Mouse (Mus musculus) C2C12 (cell line): ENCODE data around the gene Sp140. TPM values are rescaled to one million over a fixed set of nuclear protein-coding genes. Genes with fewer than 3 reads are reported as not detected.
"Not testable (repeated sequence)": the region's sequence is repeated elsewhere in the genome, so short reads cannot be mapped to it uniquely, and the experiment has no call there.

Source experiments
- H3K27me3 ChIP-seq: one replicate; pipeline ENCODE4 v1.6.1; 2011; ENCODE audit not compliant: control insufficient read depth, insufficient read depth, insufficient read length
- H3K36me3 ChIP-seq: one replicate; pipeline ENCODE4 v1.6.1; 2011; ENCODE audit not compliant: control insufficient read depth, insufficient read depth
- H3K4me3 ChIP-seq: one replicate; pipeline ENCODE4 v1.5.1; 2011; ENCODE audit warnings: mild to moderate bottlenecking, control low read depth; ENCODE audit not compliant: poor library complexity, insufficient read depth, severe bottlenecking
- H3K79me2 ChIP-seq: one replicate; pipeline ENCODE4 v1.6.1; 2011; ENCODE audit not compliant: control insufficient read depth, insufficient read depth
- H3K79me3 ChIP-seq: one replicate; pipeline ENCODE4 v1.6.1; 2011; ENCODE audit warnings: low read depth, control low read depth
- H3ac ChIP-seq: one replicate; pipeline ENCODE3; 2011; ENCODE audit warnings: low read depth; ENCODE audit not compliant: control insufficient read depth, insufficient read length
- CEBPB ChIP-seq: IDR thresholded peaks from one replicate; pipeline ENCODE4 v1.6.1; 2011; ENCODE audit warnings: low read depth, mild to moderate bottlenecking, control low read depth, moderate library complexity
- CTCF ChIP-seq: IDR thresholded peaks from one replicate; pipeline ENCODE4 v1.5.1; 2011; ENCODE audit not compliant: control insufficient read depth, insufficient read depth, insufficient read length
- FOSL1 ChIP-seq: IDR thresholded peaks from one replicate; pipeline ENCODE4 v1.8.0; 2011; ENCODE audit warnings: mild to moderate bottlenecking, low read length; ENCODE audit not compliant: poor library complexity, insufficient read depth, severe bottlenecking
- MAX ChIP-seq: IDR thresholded peaks from one replicate; pipeline ENCODE4 v1.6.1; 2011; ENCODE audit warnings: mild to moderate bottlenecking, control low read depth
- MYOD1 ChIP-seq: IDR thresholded peaks from one replicate; pipeline ENCODE4 v1.6.1; 2011; ENCODE audit warnings: low read depth; ENCODE audit not compliant: control insufficient read depth, insufficient read length
- MYOG ChIP-seq: IDR thresholded peaks from one replicate; pipeline ENCODE4 v1.6.1; 2011; ENCODE audit not compliant: control insufficient read depth, insufficient read length; ENCODE audit errors: extremely low read depth
- USF1 ChIP-seq: IDR thresholded peaks from one replicate; pipeline ENCODE4 v1.6.1; 2011; ENCODE audit warnings: low read depth, mild to moderate bottlenecking, control low read depth, moderate library complexity
- polyA plus RNA-seq: library from polyadenylated mRNA; unstranded; fragments of >200 nt; fragmentation: generic; extraction: Trizol; gene quantifications from one replicate; pipeline ENCODE4 v1.2.1, GENCODE M21; 2012; ENCODE audit warnings: missing spikeins

The Sp140 gene
- polyA plus RNA-seq, 1 experiment = 0.41 TPM

DNA sequence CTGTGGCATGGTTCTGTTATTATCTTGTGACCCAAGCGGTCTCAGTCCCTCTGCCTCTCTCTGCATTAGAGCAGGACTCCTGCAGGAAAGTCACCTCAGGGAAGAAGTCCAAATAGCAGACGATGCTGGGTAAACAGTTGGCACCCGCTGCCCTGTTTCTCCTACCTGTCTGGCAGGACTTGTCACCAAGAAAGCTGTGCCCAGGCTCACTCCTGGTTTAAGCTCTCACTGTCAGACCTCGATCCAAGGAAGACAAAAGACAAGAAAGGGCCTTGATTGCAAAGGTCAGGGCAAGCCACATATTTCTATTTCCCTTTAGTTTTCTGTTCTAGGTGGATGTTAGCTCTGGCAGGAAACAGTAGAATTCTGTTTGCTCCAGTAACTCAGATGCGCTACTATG, 50.3 kb downstream of the Sp140 start:
- H3K79me3 ChIP-seq, H3K79me2 ChIP-seq, H3ac ChIP-seq, H3K36me3 ChIP-seq, H3K4me3 ChIP-seq, H3K27me3 ChIP-seq: not testable (repeated sequence)

DNA sequence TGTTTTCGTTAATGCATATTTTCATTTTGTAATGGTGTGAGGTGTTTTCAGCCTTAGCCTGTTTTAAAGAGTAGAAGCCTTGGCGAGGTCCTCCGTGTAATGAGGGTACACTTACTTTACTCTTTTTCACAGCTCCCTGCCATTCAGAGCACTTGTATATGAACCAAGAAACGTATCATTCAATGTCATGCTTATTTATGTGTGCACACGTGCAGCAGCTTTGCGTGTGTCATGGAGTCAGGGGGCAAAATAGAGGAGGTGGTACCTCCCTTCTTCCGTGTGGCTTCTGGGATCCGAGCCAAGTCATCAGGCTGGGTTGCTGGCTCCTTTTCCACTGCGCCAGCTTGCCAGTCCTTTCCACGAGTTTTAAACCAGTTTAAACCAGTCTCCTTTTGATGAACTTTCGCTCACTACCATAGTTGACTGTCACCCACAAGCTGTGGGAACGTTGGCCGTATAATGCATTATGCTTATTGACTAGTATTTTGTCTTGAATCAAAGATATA, 51.6 kb downstream of the Sp140 start:
- H3K4me3 ChIP-seq, H3K79me2 ChIP-seq, H3ac ChIP-seq, H3K79me3 ChIP-seq, H3K27me3 ChIP-seq, H3K36me3 ChIP-seq: not testable (repeated sequence)

DNA sequence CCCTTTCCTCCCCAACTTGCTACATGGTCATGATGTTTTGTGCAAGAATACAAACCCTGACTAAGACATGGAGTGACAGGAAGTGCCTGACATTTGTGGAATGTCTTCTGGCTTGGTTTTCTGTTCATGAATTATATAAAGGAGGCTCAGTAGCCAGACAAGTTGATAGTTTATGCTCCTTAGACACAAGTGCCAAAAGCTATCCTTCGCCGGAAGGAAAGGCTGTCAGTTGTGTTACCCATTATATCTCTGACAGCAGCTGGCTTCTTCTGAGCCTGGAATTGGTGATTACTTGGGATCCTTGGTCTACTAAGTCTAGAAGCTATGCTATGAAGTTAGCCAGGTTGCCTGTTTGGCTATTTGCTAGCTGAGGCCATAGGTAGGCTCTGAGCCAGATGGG, 57.0 kb downstream of the Sp140 start:
- H3K79me3 ChIP-seq, H3K36me3 ChIP-seq, H3K4me3 ChIP-seq, H3ac ChIP-seq, H3K79me2 ChIP-seq, H3K27me3 ChIP-seq: not testable (repeated sequence)

DNA sequence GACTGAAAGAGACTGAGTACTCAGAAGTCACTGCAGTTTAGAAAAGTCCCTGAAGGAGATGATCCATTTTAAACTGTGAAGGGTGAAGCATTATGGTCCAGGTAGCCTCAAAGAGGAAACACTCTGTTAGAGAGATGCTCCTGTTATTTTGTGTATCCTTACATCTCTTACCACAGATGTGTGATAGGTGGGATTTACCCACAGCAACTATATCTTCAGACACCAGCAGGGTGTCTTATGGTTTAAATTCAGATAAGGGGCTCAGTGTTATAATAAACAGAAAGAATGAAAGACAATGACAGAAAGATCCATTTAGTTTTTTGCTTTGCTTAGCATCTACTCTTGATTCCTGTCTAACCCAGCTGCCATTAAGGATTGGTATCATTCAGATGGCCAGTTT, 64.1 kb downstream of the Sp140 start:
- H3K27me3 ChIP-seq = no peaks in the 10 kb centered on the region
- H3K79me2 ChIP-seq = no peaks in the 10 kb centered on the region
- TF ChIP-seq MYOD1 = no peak
- TF ChIP-seq MAX = no peak
- TF ChIP-seq CEBPB = no peak
- no peak for TF ChIP-seq USF1
- TF ChIP-seq CTCF = no peak
- no peak for TF ChIP-seq FOSL1
- no peak for TF ChIP-seq MYOG
- no peaks in the 10 kb centered on the region for H3K36me3 ChIP-seq
- no peaks in the 10 kb centered on the region for H3K79me3 ChIP-seq
- H3K4me3 ChIP-seq = no peak overlapping the region
- H3ac ChIP-seq = no peak overlapping the region

DNA sequence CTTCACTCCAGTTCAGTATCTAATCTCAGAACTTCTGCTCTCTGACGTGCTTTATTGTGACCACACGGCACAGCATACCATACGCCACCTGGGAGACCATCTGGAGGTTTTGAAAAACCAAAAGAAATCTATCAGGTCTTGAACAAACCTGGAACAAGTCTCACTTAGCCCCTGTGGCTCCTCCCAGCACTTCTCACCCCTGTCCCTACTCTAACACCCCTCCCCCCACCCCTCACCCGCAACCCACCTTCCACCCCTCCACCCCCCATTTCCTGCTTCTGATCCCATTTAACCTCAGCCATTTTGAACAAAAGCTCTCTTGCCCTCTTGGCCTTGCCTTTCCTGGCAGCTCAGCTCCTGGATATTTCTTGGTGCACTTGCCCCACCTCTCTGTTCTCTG, 80.0 kb downstream of the Sp140 start:
- Histone ChIP-seq H3K79me2 (no peaks in the 10 kb centered on the region), H3K79me3 (no peaks in the 10 kb centered on the region), H3K27me3 (no peaks in the 10 kb centered on the region), H3K36me3 (no peaks in the 10 kb centered on the region), H3ac (no peak overlapping the region), H3K4me3 (no peak overlapping the region)
- TF ChIP-seq MYOG = no peak
- TF ChIP-seq CEBPB = no peak
- no peak for TF ChIP-seq MYOD1
- TF ChIP-seq MAX = no peak
- TF ChIP-seq CTCF = no peak
- TF ChIP-seq USF1 = no peak
- no peak for TF ChIP-seq FOSL1

DNA sequence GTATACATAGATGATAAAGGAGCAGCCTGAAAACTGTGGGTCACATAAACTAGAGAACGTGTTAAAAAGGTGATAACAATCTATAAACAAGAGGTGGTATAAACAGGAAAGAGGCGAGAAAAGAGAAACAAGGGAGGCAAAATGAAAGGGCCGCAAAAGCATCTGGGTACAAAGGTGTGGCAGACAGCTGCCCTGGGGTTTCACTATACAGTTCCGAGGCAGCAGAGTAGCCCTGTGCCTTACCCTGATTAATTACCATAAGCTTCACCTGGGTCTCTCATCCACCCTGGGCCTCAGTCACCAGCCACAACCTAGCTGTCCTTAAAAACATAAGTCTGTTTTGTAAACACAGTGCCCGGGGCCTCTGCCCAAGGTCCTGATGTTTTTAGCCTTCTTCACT, 86.5 kb downstream of the Sp140 start:
- Histone ChIP-seq H3K4me3 (no peak overlapping the region), H3K27me3 (no peaks in the 10 kb centered on the region), H3K79me2 (no peaks in the 10 kb centered on the region), H3K79me3 (no peaks in the 10 kb centered on the region), H3K36me3 (no peaks in the 10 kb centered on the region), H3ac (no peak overlapping the region)
- no peak for TF ChIP-seq USF1
- no peak for TF ChIP-seq FOSL1
- no peak for TF ChIP-seq MYOD1
- TF ChIP-seq CEBPB = no peak
- no peak for TF ChIP-seq MYOG
- TF ChIP-seq MAX = no peak
- TF ChIP-seq CTCF = no peak

DNA sequence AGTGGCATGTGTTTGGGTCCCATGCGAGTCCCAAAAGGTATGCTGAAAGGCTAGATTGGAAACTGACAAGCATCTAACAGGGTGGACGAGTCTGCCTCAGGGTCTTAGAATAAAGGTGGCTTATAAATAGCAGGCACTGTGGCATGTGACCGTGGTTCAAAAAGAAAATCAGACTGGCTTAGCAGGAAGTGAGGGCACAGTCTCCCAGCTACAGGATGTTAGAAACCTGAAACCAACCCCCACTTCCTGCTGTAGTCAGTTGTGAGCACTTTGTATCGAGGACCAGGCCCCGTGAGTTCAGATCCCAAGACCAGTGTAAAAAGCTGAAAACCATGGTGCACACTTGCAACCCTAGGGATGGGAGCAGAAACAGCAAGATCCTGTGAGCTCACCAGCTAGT, 87.2 kb downstream of the Sp140 start:
- TF ChIP-seq MAX (no peak), MYOD1 (no peak), USF1 (no peak), MYOG (no peak), CEBPB (no peak), FOSL1 (no peak), CTCF (no peak)
- Histone ChIP-seq H3K36me3 (no peaks in the 10 kb centered on the region), H3K27me3 (no peaks in the 10 kb centered on the region), H3ac (no peak overlapping the region), H3K79me3 (no peaks in the 10 kb centered on the region), H3K79me2 (no peaks in the 10 kb centered on the region), H3K4me3 (no peak overlapping the region)
